Mouse (Mus musculus) T-cell, adult 2 months (primary cell): ENCODE data around the gene Tcp1.
A peak's percentile ranks its signal among the peaks of the same experiment; 100 is the strongest.
"Not testable (repeated sequence)": the region's sequence is repeated elsewhere in the genome, so short reads cannot be mapped to it uniquely, and the experiment has no call there.

Experiments used
- DNase-seq: peaks from one replicate; pipeline ENCODE4 v3.0.0; 2022; ENCODE audit warnings: low spot score

Gene Tcp1

DNA sequence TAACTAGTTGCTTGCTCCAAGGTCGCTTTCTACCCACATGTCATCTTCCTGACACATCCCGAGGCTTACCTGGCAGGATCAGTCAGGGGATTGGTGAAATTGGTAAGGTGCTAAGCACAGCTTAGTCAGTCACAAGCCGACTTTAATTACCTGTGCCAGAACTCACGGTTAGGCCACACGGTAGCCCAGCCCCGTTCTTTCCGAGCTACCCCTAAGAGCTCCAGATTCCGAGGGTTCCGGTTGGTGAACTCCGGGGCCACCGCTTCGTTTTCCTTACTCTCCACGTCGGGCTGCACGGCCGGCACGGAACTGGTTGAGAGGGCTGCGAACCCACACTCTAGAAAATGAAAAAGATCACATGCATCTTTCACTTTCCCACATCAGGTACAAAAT lies at the start of gene Tcp1:
Gene Tcp1, plus strand, starts transcription at position 214 of the 393 bp plus-strand sequence.
- DNase-seq = no peak

DNA sequence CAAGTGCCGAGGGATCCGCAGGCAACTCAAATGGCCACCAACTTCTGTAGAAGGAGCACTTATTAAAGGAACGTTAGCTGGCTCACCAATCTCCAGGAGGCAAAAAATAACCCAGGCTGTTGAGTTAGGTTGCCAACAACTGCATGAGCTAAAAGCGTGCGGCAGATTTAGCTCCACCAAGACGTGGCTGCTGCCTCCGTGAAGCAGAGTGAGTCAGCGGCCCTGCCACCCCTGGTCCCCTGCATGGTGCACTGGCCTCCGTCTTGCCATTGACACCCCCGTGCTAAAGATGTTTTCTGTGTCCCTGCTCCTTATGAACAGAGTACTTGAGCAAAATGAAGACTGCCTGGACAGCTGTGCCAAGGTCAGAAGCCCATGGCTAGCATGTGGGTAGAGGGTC lies 48.6 kb upstream of the Tcp1 start:
- no peak for DNase-seq

DNA sequence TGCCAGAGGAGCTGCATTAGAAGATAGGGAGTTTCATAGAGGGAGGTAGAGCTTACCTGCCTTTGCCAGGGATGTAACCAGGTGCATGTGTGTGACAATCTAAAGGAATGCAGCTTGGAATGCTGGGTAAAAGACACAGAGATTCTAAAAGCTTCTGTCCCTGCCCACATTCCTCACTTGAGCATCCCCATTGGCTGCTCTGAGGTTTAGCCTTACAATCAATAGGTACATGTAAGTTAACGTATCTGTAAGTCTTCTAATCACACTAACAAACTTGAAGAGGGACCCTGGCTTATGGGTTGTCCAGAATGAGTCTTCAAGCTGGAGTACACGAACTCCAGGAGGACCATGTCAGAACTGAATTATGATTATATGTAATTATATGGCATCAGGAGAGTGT lies 47.5 kb upstream of the Tcp1 start, which contains the start of gene Mas1:
Gene Mas1, minus strand, starts transcription at position 101 of the 400 bp plus-strand sequence.
- no peak for DNase-seq

DNA sequence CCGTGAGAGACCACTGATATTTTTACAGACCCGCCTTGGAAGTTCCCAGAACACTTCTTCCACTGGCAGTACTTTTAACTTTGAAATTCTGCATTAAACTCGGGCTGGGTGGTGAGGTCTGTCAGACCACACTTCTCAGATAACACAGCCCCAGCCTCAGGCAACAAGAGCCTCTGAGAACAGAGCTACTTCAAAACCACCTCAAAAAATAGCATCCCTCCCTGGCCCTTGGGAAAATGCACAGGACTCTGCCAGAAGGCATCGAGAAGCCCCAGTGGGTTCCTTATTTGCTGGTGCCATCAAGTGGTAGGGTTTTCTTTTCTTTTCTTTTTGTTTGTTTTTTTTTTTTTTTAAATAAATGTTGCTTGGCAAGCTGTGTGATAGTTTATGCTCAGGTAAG lies 46.9 kb upstream of the Tcp1 start:
- DNase-seq = no peak

DNA sequence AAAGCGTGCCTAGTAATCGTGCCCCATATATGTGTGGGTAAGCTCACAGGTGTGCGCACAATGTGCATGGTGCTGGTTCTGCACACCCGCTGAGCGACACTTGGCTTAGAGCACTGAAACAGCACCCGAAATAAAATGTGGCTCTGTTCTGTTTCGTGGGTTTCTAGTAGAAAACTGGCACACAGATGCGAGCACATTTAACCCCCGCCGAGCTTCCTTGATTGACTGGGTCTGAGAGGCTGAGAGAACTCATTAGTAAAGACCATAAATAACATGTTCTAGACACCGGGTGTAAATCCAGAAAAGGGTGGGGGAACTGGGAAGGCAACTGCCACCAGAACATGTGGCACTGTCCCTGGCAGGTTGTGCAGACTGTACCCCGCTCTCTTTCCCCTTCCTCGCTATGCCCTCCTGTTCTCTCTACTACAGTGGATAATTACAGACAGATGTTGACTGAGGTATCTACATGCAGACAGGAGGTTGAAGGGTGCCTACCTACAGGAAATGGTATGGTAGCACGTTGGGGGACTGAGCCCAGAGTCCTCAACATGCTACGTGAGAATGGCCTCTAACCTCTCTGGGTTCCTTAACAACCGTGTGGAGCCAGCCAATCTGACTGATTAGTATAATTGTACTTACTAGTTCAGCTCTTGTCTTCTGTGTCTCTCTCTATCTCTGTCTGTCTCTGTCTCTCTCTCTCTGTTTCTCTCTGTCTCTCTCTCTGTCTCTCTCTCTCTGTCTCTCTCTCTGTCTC lies 43.0 kb upstream of the Tcp1 start:
- no peak for DNase-seq

DNA sequence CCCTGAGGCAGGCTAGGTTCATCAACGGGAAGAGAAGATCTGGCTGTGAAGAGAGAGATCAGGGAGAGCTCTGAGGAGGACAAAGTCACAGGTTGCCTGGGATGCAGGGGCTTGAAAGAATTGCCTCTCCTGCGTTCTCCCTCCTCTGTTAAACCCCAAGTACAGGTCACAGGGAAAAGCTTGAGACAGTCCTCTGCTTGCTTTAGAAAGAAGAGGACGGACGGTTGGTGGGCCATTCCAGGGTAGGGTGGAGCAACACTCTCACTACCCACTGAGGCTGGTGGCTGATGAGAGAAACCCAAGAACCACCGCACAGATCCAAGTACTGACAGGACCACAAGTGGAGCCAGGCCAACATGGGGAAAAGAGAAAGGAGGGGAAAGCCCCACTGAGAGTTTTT lies 39.8 kb upstream of the Tcp1 start, which contains the start of gene Mrgprh:
Gene Mrgprh, plus strand, starts transcription at position 301 of the 400 bp plus-strand sequence.
- DNase-seq = no peak

DNA sequence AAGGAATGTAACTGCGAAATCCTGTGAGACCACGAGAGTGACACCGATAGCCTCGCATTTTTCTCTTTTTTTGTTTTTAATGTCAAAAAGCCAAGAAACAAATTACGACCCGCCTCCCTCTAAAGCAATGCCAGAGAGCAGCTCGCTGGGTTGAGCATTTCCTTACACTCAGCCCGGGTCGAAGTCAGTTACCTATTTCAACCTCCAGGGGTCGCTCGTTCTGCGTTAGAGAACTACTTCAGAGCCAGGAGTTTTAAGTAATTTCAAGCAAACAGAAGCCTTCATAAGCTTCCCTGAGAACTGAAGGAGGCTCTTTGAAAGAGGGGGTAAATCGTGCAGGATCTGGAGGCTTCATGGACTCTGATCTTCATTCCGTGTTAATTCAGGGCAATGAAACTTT lies 35.3 kb upstream of the Tcp1 start:
- peak; percentile 75 for DNase-seq

DNA sequence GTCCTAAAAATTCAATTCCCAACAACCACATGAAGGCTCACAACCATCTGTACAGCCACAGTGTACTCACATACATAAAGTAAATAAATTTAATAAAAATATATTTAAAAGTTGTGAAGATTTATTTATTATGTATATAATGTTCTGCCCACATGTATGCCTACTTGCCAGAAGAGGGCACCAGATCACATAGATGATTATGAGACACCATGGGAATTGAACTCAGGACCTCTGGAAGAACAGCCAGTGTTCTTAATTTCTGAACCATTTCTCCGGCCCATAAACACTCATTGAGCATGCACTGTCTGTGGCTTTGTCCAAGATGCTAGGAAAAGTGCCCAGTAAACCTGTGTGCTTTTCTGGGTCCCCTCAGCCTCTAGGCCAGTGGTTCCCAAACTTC lies 34.3 kb upstream of the Tcp1 start:
- DNase-seq = no peak

DNA sequence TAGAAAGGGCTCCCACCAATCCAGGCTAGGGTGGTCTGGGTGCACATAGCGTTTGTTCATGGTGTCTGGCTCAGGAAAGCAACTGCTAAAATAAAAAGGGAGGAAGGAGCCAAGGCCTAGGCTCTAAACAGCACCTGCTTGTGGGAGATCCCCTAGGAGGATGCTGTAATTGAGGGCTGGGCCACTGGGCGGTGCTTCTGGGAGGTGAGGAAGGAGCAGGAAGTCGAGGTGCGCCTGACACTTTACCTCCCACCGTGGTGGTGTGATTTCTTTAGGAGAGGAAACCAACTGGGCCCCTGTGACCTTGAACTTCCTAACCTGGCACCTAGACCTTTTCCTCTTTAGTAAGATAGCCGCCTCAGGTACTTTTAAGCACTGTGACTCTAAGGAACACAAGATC lies 28.9 kb upstream of the Tcp1 start:
- peak; percentile 27 for DNase-seq

DNA sequence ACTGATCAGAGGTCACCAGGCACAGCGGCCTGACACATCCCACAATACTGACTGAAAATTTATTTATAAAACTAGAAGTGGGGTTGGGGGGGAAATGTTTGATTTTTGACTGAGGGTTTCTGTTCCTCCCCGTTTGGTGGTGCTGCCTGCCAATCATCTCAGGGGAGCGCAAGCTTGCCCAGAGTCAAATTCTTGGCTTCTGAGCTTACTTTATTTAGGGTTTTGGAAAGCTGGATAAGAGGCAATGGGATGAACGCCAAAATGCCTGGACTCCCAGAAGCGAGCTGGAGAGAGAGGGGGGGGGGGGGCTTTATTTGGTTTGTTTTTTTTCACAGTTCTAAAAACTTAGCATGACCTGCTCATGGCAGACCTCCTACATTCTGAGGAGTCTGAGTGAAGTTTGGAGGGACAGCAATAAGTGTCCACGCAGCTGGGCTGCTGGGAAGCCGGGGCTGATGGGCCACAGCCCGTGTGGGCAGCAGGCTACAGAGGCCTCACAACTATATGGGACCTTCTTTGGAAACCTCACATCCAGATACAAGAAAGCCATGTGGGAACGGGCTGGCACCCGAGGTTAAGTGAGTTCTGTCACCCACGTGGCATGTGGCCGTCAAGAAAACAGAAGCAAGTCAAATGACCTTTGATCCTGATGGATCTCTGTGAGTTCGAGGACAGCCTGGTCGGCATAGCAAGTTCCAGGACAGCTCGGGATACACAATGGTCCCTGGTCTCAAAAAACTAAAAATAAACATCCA lies 28.3 kb upstream of the Tcp1 start:
- DNase-seq = no peak

DNA sequence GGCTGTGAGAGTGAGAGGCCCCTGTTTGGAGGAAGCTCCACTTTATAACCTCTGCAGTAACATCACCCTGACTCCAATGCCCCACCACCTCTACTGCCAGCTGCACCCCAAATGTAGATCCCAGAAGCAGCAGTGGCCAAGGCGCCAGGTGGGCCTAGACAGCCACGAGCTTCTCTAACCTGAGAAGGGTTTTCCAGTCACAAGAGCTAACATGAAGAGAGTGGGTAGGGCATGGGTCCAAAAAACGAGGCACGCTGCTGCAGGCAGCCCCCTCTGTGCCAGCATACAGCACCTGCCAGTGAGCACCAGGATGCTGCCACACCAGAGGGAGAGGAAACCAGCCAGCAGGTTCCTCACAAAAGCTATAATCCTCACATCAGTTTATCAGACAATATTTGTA lies 24.4 kb upstream of the Tcp1 start:
- DNase-seq = no peak

DNA sequence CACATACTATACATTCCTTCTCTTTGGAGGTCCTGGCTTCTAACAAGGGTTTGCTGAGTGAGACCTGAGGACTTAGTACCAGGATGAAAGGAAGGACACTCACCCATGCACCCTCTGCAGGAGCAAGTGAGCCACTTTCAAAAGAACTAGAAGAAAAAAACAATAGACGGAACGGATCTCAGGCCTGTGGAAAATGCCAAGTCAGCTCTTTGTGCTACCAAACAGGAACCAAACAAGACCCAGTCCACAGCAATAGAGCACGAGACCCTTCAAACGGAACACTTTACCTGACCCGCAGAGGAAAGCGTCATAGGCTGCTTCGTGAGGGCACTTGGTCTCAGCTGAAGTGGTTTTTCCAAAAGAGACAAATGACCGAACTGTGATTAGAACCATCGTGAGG lies 23.5 kb upstream of the Tcp1 start:
- no peak for DNase-seq

DNA sequence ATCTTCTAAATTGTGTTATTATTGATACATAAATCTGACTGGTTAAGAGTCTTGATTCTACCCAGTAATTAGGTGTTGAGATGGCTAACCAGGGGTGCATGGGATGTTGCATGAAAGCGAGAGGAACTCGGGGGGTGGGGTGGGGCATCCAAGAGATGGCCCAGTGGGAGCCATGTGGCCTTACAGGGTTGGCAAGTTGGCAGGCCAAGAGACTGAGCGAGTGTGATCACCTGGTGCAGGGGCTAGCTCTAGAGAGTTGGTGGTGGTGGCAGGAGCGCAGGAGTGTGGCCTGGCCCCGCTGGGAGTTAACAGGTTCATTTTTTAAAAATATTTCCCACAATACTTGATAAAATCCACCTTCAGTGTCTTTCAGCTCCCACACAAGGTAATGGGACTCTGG lies 17.8 kb upstream of the Tcp1 start:
- no peak for DNase-seq

DNA sequence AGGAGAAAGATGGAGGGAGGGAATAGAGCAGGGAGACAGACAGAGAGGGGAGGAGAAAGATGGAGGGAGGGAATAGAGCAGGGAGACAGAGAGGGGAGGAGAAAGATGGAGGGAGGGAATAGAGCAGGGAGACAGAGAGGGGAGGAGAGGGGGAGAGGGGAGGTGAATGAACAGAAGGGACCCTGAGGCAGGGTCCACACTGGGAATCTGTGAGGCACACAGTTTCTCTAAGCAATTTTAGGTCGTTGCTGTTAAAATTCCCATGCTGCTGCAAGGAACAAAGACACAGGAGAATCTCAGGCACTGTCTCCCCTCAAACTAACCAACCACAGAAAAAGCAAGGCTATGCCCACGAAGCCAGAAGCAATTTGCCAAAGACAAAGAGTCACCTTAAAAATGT lies 16.9 kb upstream of the Tcp1 start:
- DNase-seq = not testable (repeated sequence)

DNA sequence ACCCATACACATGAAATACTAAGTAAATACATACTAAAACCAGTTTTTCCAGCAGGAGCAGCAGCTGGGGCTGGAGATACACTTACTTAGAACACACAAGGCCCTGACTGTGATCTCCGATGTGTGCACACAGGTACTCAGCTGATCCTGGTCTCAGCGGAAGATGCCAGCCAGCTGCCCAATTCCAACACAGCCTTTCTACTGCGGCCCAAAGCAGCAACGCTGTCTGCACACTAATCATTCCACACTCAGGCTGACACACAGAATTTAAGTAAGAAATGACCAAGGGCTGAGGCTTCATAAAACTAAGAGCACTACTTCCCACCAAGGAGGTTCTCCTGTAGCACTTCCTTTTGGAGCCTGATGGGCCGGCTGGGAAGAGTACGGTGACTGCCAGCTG lies 13.2 kb upstream of the Tcp1 start:
- no peak for DNase-seq

DNA sequence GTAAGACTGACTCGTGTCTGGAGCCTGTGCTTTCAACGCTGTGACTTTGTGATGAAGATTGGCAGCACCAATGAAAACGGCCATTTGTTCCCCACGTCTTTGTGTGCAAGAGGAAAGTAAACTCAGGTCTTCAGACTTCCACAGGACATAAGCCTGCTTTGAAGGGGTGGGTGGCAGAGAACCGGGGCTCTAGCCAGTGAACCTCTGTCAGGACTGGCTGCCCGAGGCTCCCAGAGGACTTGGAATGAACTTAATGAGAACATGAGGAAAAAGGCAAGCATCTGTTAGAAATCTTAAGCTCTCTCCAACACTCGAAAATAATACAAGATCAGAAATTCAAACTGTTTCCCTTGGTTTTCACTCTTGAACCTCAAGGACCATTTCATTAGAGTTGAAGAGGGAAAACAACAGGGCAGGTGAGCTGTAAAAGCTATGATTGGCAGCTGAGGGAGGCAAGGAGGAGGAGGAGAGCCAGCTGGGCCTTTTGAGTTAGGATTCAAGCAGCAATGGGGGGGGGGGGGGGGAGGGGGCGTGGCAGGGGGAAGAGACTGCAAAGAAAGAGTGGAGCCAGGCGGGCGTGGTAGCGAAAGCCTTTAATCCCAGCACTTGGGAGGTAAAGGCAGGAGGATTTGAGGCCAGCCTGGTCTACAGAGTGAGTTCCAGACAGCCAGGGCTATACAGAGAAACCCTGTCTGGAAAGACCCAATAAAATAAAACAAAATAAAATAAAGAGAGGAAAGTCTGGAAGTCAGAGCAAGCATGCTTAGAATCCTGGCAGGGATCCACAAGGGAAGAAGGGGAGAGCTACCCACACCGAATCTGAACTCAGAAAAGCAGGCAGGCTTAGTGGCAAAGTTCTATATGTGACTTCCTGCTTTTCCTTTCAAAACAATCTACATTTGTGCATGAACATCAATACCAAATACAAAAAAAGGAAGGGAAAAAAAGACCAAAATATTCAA lies 11.8 kb upstream of the Tcp1 start:
- DNase-seq = no peak

DNA sequence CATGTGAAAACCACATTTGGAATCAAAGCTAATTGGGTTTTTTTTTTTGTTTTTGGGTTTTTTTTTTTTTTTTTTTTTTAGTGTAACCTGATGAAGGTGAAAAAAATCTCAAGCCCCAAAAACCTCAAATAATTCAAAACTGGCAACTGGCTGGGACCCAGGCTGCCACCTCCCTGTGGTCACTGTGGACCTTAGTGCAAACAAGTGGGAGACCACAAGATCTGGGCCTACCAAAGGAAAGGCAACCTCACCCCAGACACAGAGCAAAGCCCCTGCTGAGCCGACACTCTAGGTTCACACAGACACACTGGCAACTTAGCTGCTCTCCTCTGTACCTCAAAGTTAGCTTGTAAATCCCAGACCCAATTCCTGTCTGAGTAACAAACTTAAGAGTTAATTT lies 11.2 kb upstream of the Tcp1 start:
- DNase-seq = no peak

DNA sequence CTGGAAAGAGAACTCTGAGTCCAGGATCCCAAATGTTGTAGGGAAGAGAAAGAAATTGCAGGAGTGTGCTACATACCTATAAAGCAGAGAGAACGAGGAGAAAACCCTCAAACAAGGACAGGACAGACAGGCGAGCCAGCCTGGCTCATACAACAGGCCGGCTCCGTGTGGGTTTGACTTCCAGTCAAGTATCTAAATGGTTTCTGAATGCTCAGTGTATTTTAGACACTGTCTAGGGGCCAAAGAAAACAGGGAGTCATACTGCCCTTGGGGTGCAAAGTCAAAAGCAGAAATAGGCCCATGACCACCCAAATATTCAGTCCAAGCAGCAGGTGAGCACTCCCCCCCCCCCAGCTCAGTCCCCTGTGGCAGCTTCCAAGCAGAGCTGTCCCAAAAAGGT lies 9.7 kb upstream of the Tcp1 start:
- no peak for DNase-seq

DNA sequence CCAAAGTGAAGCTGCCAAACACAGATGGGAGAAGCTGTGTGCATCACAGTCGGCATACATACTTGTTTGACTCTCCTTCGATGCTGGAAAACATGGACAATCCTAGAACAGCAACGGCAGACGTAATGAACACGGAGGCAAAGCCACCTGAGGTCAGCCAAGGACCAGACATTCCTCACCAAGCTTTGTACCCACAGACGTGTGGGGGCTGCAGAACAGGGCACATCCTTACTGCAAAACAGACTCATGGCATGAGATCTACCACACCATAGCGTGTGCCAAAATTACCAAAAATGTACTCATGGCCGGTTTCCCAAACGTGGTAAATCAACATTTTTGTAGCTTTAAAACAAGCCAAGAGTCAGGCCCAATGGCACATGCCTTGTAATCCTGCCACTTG lies 9.1 kb upstream of the Tcp1 start:
- DNase-seq = no peak

DNA sequence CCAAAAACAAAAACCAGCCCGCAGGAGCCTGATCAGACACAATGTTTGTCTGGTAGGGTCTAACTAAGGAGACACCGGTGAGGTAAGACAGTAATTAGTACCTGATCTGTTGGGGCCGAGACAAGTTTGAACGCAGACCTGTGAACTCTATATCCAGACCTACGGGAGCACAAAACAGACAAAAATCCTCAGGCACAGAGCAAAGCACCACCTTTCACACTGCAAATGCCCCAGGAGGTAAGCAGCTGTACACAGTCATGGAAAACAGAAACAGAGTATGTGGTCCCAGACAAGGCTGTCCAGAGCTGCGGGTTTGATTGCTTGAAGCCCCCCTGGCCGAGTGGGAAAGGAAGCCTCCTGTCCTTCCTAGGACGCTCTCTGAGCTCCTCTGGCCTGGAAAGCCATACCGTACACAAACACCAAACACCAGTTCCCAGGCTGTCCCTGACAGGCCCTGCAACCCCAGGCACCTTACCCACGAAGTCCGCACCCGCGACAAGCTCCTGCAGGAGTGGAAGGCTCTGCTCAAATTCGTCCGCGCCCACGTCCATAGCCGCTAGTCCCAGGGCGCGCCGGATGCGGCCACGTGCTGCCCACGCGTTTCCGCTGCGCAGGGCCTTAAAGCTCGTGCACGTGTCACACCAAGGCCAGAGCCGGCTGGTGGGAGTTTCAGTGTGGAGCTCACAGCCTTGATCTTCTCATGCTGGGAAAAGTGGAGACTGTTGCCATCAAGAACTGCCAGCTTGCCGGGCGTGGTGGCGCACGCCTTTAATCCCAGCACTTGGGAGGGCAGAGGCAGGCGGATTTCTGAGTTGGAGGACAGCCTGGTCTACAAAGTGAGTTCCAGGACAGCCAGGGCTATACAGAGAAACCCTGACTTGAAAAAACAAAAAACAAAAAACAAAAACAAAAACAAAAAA lies 5.9 kb upstream of the Tcp1 start, which contains the start of gene Pnldc1:
Gene Pnldc1, minus strand, starts transcription at position 870 of the 920 bp plus-strand sequence.
- peak; percentile 5 for DNase-seq

DNA sequence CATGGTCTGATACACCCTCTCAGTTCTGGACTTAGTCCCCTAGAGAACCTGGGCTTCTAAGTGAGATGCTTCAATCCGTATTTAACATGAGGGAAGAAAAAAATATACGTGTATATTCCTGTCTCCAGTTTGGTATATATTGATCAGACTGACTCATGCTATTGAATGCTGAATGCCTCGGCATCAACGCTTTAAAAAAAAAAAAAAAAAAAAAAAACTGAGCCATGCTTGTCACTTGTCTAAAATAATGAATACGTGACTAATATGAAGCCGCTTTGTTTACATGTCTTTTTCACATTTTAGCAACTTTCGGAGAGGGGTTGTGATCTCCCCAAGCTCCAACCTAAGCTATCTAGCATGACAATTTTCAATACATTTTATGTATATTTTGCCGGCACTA lies 5.1 kb upstream of the Tcp1 start:
- no peak for DNase-seq
